Mouse (Mus musculus) embryo, embryonic 9.5 days (tissue): Measurements from ENCODE around the gene Lrrc71.
A peak's percentile ranks its signal among the peaks of the same experiment; 100 is the strongest.

Source experiments
- DNase-seq: peaks from one replicate; pipeline ENCODE4 v3.0.0-alpha.2; 2017; ENCODE audit errors: extremely low spot score

Lrrc71 gene

DNA sequence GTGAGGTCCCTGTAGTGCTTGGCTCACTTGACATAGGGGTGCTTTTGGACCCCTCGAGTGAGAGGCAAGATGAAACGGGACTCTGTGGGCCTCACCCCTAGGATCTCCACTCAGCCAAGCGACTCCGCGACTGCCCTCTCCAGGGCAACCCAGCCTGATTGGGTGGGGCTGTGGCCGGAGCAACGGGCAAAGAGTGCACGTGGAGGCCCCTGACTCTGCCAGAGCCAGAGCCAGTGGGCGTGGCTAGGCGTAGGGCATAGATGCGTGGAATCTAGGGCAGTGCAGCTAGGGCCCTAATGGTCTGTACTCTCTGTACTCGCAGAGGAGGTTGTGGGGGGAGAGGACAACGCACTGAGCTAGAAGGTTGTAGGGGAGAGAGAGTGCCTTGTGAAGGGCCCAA is at the start of gene Lrrc71:
Gene Lrrc71, minus strand, starts transcription at position 195 of the 400 bp plus-strand sequence.
- DNase-seq, result no peak

DNA sequence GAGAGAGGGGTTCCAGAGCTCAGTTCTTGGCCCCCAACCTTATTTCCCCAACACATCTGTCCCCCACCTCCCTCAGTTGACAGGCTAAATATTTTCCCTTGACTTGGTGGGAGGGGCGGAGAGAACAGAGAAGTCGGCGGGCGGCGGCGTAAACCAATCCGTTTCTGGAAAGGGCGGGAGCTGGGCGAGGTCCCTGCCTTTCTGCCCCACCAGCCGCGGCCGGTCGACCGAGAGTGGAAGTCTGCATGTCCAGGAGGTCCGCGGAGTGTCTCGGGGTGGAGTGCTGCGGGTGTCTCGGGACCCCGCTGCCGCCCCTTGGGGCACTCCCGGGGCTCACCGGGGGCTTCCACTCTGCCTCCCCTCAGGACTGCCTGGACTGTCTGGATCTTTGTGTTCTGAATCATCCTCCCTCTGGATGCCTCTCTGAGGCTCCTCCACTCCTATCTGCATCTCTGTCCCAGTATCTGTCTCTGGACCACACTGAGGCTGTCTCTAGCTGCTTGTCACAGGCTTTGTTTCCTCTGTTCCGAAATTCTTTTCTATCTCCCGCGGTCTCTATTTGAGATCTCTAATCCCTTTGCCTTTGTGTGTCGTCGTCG is 48.4 kb upstream of the Lrrc71 start, which contains the start of gene Insrr:
Gene Insrr, plus strand, starts transcription at position 216 of the 599 bp plus-strand sequence.
- DNase-seq, result peak; percentile 55

DNA sequence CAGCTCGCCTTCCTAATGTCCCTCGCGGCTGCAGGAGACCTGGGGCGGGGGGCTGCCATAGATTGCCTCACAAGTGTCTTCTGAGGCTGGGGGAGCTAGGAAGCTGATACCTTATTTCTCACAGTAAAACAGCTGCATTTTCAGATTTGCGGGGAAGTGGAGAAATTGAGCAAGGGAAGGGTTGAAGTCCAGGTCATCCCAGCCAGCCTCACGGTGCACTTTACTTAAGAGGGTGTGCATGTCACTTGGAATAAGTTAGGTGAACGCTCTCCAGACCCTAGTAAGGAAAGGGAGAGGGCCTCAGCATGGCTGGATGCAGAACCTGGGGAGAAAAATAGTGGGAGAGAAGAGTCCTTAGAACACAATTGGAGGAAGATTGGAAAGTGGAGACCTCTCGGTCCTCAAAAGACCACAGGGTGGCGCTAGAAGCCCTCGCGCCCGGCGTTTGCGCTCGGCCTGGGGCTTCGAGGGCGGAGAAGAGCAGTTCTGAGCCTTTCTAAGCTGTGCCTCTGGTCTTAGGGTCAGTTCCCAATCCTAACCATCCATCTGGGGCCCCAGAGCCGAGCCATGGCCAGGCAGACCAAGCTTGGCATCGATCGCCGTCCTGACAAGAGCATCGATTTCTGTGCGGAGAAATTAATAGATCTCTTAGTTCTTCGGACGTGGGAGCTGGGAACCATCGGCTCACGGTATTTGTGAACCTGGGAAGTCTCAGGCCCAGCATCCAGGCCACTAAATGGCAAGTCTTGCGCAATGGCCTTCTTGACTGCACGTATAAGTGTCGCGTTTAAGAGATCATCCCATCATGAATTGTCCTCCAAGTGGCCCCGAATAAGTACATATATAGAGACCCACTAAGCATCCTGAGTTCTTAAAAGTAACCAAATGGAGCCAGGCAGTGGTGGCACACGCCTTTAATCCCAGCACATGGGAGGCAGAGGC is 47.2 kb upstream of the Lrrc71 start:
- peak; percentile 78 for DNase-seq

DNA sequence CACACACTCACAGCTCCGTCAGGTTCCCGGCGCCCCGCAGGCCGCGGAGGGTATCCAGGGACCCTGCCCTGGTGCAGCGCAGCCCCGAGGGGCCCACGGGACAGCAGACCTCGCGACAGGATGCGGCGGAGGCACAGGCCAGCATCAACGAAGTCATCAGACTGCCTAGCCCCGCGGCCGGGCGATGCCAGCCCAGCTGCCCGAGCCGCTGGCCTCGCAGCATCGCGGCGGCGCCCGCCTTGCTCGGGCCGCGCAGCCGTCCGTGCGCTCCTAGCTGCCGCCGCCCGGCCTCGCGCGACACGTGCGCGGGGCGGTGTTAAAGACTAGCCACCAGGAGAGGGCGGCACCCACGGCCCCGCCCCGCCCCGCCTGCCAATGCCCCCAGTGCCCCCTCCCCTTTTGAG is 46.5 kb upstream of the Lrrc71 start, which contains the start of gene Ntrk1:
Gene Ntrk1, minus strand, starts transcription at position 241 of the 404 bp plus-strand sequence.
- peak; percentile 35 for DNase-seq

DNA sequence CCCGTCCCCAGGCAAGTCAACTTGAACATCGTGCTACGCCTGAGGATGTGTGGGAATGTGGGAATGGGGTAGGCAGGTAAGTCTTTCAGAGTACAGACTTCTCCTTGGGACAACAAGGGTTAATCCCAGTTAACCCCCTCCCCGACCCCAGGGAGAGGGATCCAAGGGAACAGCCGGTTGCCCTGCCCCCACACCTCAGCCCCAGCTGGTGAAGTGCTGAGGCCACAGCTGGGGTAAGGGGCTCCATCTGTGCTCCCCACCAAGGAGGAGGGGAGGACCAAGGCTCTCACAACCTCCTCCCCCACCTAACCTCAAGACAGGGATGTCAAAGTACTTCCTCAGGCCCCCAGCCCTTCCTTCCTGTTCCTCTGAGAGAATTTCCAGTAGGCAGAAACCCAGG is 41.3 kb upstream of the Lrrc71 start:
- no peak for DNase-seq

DNA sequence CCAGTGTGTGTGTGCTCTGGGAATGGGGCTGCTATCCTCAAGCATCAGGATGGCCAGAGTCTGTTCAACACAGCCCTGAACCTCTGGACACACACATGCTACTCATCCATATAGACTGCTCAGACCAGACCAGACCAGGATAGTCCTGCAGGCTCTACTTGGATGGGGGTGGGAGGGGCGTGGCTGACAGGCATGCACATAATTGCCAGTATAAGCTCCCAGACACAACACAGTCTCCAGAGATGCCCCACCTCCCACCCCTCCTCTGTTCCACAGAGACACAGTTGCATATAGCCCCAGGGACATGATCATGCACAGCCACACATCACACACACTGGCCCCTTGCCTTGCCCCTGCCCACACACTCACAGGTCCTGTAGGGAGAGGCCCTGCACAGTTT is 40.8 kb upstream of the Lrrc71 start:
- DNase-seq, result no peak

DNA sequence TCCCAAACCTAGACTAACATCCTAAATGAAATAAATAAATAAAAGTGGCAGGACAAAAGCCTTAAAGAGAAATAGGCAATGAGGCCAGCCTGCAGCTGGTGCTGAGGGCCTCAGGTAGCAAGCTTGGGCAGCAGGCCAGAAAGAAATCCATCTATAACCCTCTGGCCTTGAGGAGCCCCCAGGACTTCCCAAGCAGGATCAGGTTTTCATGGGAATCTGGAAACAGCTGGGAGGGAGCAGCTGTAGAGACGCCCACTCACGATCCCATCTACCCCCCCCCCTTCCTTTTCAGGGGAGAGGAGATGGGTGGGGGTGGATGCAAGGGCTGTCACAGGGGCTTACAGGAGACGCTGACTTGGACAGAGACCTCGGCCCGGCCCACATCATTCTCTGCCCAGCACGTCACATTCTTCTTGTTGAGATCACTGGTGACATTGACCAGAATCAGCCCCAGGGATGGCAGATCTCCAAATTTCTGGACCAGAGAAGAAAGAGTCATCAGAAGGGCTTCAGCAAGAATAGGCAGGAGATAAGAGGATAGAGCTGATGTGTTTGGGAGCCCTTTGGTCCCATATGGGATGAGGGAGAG is 37.3 kb upstream of the Lrrc71 start:
- DNase-seq, result no peak

DNA sequence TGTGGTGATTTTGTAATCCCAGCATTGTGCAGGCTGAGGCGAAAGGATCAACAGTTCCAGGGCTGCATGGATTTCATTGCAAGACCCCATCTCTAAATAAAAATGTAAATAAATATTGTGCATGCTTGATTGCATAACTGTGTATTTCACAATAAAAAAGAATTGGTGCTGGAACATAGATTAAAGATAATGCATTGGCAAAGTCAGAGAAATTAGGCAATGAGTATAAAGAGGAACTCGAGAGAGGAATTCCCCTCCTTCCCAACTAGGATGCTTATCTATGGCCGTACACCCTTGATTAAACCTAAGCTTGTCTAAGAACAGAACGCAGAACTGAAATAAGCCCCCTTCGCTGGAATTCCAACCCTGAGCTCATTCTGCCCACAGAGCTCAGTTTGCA is 36.7 kb upstream of the Lrrc71 start:
- DNase-seq, result no peak

DNA sequence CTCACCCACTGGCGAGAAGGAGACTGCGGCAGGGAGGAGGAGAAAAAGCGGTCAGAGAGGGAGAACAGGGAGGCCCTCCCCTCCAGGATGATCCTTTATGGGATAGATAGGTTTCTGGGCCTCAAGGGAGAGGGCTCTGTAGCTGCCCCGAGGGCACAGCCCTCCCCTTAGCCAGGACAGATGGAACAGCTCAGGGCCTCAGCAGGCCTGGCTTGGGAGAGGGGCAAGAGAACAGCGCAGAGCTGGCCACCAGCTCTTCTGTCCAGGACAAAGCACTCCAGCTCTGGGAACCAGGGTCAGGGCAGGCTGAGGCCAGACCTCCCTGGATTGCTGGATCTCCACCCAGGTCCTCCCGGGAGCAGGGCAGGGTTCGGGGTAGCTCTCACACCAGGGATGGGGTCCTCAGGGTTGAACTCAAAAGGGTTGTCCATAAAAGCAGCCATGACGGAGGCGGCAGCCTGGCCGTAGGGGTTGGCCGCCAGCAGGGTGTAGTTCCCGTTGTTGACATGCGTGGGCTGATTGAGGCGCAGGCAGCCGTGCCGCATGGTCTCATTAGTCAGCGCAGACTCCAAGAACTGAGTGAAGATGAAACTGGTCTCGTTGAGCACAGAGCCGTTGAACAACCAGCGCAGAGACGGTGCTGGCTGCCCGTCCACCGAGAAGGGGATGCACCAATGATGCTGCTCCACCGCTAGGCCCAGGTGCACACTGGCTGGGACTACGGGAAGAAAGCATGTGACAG is 35.0 kb upstream of the Lrrc71 start:
- no peak for DNase-seq

DNA sequence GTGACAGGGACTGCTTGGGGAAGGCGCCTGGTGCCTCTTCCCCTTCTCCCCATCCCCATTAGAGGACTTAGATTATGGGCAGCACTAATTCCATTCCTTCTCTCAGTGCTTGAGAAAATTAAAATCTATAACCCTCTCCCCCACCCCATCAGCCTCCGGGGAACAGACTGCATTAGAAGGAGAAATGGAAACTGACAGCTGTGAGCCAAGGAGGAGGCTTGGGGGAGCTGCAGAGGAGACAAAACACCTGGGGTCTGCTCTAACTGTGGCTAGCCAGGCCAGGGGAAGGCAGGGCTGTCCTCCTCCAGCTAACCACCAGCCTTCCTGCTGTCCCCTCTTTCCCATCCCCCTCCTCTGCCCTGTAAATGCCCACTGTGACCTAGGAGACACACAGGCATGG is 30.7 kb upstream of the Lrrc71 start:
- DNase-seq, result no peak

DNA sequence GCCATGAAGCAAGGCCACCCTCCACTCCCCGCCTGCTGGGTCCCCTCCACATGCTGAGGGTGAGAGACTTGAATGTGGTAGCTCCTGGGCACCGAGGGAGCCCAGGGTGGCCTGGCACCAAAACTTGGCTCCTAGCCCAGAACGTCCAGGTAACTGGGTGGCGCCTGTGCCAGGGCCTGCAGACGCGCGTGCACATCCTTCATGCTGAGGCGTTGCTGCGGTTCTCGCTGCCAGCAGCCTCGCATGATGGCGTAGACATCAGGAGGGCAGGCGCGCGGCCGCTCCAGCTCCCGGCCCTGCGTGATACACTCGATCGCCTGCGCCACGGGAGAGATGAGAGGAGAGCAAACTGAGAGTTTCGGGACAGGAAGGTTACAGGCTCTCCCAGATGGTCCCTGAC is 29.9 kb upstream of the Lrrc71 start:
- no peak for DNase-seq

DNA sequence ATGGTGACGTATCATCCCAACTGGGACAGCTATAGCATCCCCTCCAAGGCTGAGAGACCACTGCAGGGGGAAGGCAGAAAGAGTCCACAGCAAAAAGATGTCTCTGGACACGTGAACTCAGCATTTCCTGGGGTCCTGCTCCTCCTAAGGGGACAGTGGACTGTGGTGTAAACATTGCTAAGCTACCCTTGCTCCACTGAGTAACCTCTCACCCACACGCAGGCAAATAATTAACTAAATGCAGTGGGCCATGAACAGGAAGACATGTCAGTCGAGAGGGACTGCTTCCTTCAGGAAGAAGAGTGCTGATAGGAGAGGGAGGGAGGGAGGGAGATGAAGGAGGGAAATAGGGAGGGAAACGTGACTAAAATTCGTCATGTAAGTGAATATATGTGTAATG is 22.7 kb upstream of the Lrrc71 start:
- DNase-seq, result no peak

DNA sequence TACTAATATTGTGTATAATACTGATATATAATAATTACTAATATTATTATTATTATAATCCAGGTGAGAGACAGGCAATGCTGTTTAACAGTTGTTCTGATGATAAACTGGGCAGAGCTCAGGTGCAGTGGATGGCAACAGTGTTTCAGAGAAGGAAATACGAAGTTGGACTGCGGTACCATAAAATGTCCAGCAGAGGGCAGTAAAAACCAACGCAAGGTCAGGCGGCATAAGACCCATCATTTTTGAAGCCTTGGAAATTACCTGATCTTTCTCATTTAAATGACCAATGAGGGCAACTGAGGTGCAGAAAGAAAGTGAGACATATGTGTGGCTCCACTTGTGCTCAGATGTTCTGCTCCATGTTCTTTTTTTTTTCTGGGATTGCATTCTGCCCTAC is 21.9 kb upstream of the Lrrc71 start:
- peak; percentile 48 for DNase-seq

DNA sequence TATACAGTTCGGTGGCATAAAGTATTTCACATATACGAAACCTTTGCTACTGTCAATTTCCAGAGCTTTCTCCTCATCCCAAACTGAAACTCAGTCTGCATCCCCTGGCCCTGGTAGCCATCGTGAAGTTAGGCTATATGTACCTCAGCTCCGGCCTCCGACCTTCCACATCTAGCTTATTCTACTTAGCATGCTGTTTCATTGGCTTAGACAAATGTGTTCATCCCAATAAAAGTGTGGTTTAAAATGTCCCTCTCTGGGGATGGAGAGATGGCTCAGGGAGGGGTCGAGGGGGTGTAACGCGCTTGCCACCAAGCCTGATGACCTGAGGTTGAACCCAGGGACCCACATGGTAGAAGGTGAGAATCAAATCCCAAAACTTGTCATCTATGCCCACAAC is 21.1 kb upstream of the Lrrc71 start:
- DNase-seq, result no peak

DNA sequence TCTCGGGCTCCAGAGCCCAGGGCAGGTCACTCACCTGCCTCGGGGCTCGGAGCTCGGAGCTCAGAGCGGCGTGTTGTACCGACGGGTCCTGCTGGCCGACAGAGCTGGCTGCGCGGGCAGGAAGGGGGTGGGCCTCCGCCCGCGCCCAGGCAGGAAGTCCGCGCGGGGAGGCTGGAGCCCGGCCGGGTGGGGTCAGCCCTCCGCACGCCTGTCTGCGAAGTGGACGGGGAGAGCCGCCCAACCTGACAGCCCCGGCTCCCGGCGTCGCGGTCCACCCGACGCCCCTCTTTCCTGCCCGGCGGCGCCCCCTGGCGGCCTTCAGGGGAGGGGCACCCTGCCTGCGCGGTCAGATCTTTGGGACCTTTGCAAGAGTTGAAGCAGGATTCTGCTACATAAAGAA is 20.4 kb upstream of the Lrrc71 start:
- peak; percentile 81 for DNase-seq

DNA sequence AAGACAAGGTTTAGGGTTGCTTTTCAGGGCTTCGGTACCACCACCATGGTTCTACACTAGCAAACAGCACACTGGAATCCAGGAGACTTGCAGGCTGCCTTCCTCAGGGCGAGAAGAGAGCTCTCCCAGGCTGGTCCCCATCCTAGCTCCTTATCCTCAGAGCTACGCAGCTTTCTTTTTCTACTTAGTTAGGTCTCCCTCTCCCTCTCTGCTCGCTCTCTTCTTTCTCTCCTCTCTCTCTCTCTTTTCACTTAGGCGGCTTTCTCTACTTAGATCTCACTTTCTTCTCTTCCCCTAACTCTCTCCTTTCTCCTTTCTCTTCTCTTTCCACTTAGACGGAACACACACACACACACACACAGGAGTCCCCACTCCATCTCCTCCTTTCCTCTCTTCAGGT is 20.0 kb upstream of the Lrrc71 start:
- DNase-seq, result no peak

DNA sequence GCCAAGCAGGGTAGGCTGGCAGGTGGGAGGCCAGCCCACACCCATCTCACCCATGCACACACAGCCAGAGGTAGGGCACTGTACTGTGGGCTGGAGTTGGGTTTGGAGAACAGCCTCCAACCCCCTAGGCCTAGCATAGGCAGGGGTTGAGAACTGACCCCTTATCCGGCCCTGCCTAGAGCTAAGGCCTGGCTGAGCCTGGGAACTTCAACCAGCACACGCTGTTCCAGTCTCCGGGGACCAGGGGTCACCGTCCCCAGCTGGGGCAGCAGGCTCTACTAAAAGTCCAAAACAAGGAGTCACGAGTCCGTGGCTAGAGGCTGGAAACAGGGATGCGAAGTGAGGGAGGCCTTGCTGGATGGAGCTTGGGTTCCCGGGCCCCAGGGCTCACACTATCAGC is 19.3 kb upstream of the Lrrc71 start:
- DNase-seq, result no peak

DNA sequence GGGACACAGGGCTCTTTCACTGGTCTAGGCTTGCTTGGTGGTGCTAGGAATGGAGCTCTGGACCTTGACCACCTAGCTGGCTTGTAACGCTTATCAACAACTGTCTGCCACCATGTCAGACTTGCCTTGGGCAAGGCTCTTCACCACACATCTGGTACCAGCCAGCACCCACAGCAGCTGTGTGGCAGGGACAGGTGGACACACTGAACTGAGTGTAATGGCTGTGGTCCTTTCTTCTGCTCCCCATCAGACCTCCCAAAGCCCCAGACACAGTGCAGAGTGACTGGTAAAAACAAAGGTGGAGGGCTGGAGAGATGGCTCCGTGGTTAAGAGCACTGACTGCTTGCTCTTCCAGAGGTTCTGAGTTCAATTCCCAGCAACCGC is 17.9 kb upstream of the Lrrc71 start:
- no peak for DNase-seq

DNA sequence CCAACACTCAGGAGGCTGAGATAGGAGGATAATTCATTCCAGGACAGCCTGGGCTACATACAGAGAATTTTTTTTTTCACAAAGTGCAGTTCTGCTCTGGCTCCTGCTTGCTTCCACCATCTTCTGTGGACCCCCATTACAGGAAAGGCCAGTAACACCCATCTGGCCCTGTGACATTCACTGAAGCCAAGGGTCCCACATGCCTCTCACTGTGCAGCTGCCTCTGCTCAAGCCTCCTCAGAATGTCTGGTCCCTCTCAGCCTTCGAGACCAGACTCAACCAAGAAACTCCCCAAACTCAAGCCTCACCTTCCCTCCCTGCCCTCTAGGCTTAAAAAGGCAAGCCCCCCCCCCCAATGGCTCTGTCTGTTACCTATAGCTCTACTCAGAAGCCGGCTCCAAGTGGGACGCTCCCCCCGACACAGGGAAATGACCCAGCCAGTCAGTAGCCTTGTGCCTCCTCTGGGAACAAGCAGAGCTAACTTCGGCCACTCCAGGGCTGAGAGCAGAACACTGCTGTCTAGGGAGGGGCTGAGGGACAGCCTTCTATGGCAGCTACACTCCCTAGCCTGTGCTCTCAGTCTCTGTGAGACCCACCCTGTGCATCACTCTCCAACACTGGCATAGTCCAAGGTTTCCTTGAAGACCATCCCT is 17.3 kb upstream of the Lrrc71 start:
- DNase-seq, result no peak

DNA sequence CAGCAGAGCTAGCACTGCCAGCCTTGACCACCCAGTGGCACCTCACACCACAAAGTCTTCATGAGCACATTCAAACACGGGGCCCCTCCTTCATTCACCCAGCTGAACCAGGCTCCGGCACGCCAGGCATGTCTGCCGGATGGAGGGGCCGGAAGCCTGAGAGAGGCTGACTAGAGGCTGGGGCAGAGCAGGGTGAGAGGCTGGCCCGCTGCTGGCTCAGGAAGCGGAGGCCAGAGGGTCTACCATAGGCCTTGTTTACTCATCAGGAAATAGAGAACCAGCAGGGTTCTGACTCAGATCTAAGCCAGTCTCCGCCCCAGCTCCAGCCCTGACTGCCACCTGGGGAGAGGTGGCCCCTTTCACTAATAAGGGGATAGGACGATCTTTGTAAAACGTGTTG is 16.7 kb upstream of the Lrrc71 start:
- peak; percentile 60 for DNase-seq

DNA sequence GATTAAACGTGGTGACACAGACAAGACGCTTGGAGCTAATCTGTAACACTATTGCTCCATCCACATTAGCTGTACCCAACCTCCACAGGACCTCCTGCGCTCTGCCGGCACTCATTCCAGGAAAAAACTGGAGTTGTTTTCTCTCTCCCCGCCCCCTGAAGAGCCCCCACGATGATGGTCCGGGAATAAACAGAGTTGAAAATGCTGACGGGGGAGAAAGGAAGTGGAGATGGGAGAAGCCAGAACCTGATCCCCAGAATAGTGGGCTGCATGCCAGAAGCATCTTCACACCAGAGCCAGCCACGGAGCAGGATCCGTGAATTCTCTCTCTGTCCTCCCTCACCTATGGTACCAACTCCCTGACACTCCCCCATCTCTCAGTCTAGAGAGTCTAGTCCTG is 16.1 kb upstream of the Lrrc71 start:
- DNase-seq, result no peak
